Mouse (Mus musculus) liver, postnatal 0 days (tissue): ENCODE data around the gene Htr7.

Source experiments
- CTCF ChIP-seq: sonication (generic); IDR thresholded peaks from 2 replicates; pipeline ENCODE4 v1.5.1; 2016; ENCODE audit warnings: antibody characterized with exemption, low read depth
- EP300 ChIP-seq: IDR thresholded peaks from 2 replicates; pipeline ENCODE4 v1.6.1; 2016; ENCODE audit warnings: antibody characterized with exemption, low read depth, mild to moderate bottlenecking

DNA sequence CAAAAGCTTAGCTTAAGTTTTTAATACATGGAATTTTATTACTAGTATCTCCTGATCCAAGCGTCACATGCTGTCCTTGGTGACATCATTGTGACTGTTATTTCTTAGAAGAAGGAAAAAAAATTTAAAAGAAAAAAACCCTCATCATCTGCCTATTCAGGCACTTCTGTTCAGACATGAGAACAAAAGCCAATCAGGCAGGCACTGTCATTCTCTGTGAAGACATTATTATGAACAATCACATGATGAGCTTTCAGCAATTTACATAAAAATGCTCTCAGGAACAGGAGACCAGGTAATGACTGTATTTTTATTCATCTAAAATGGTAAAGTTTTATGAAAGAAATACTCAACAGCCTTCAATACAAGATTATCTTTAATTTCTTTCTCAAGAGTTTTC lies 41.0 kb upstream of the Htr7 start:
- TF ChIP-seq CTCF (no peak), EP300 (no peak)
